Mouse (Mus musculus): Measurements from ENCODE around the gene Cacng7.

Cacng7 gene

GRCm38 (mm10) chr7:3302556-3303275 is 30.0 kb upstream of the Cacng7 start:
- no peak for DNase-seq (ENCODE audit: low read depth, low spot score)

DNA sequence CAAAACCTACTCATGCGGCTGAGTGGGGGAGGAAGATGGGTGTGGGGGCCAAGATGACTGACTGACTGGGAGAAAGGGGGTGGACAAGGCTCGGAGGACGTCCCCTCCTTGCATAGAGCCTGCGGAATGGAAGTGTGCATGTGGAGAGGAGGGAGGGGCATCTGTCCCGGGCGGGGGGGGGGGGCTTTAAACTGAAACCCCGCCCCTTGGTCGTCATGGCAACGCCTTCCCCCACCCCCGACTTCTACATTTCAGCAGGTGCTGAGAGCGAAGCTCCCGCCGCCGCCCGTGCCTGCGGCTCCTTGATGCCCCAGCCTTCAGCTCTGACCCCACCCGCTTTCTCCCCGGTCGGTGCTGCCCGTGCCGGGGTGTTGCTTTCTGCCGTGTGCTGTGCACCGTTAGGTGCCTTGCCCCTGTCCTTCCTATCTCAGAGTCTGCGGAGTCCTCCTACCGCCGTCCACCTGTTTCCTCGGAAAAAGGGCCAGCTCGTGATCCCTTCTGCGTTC is 29.4 kb upstream of the Cacng7 start:
- no peak for DNase-seq (ENCODE audit: low read depth, low spot score)

DNA sequence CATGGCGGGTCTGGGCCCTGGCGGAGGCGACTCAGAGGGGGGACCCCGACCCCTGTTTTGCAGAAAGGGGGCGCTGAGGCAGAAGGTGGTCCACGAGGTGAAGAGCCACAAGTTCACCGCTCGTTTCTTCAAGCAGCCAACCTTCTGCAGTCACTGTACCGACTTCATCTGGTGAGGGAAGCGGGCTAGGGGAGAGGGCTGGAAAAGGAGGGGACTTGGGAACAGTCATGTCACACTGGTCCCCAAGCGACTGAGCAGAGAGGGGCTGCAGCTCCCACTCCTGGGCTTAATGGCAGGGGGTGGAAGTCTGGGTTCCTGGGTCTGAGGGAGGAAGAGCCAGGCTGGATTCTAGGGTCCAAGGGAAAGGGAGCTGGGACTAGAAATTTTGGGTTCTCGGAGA is 29.0 kb upstream of the Cacng7 start:
- no peak for DNase-seq (ENCODE audit: low read depth, low spot score)

DNA sequence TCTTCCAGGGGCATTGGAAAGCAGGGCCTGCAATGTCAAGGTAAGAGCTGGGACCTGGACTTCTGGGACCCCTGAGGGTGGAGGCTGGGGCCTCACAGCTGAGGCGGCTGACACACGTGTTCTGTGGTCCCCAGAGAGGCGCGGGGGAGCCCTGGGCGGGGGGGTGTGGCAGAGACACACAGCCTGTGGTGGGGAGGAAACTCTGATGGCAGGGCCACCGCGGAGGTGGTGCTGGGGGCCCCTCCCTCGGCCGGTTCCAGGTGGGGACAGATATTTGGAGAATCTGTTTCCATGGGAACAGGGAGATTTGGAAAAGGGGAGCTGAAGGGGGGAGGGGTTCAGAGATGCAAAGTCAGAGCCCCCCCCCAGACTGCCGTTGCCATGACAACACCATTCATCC is 28.5 kb upstream of the Cacng7 start:
- no peak for DNase-seq (ENCODE audit: low read depth, low spot score)

GRCm38 (mm10) chr7:3306400-3306799 is 26.4 kb upstream of the Cacng7 start:
- DNase-seq (ENCODE audit: low read depth, low spot score) = no peak

- DNase-seq (ENCODE audit: low read depth, low spot score) = no peak
Observed at GRCm38 (mm10) chr7:3308646-3309045, 24.1 kb upstream of the Cacng7 start.

GRCm38 (mm10) chr7:3310233-3310632 is 22.5 kb upstream of the Cacng7 start:
- DNase-seq (ENCODE audit: low read depth, low spot score) = no peak

- DNase-seq (ENCODE audit: low read depth, low spot score) = no peak
Observed at GRCm38 (mm10) chr7:3313571-3313970, 19.2 kb upstream of the Cacng7 start.

DNA sequence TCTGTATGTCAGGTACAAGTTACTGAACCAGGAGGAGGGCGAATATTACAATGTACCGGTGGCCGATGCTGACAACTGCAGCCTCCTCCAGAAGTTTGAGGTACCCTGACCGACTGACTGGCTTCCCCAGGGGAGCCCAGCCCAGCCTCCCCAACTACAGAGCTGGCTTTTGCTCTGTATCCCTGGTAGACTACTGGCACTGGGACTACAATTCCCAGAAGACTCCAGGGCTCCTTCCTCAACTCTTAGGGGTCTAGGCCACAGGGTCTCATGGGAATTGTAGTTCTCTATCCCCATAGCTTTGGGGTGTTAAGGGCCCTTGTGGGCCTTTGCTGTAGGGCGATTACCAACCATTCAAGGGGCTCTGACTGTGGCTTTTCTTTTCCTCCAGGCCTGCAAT is 18.6 kb upstream of the Cacng7 start:
- no peak for DNase-seq (ENCODE audit: low read depth, low spot score)

- DNase-seq (ENCODE audit: low read depth, low spot score) = no peak
Observed at GRCm38 (mm10) chr7:3317704-3318103, 15.1 kb upstream of the Cacng7 start.

GRCm38 (mm10) chr7:3320856-3321255 is 11.9 kb upstream of the Cacng7 start:
- DNase-seq (ENCODE audit: low read depth, low spot score) = no peak

DNA sequence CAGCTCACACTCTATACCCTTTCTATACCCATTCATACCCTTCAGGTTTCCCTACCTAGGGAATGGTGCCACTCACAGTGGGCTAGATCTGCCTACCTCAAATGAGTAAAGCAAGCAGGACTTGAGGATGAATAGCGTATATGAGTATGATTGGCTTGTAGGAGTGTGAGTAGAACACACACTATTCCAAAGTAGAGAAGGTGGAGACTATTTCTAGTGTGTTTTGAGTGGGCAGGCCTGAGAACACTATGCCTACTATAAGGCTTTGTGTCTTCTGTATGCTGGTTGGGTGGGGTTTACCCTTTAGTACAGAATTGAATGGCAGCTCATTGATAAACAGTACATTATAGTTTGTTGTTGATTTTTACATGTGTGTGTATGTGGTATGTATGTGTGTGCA is 8.9 kb upstream of the Cacng7 start:
- DNase-seq (ENCODE audit: low read depth, low spot score) = no peak

DNA sequence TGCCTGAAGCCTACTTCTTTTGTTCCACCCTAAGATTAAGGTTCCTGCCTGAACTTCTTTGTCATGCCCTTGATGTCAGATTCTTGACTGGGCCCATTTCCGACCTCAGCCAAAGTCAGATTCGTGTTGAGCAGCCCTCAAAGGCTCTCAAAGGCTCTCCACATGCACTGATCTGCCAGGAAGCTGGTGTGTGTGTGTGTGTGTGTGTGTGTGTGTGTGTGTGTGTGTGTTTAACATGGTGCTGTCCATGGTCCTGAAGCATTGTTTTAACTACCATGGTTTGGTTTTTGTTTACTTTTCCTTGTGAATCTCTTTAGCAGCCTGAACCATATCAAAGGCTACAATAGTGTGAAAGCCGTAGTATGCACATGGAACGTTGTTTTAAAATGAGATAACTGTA is 4.8 kb upstream of the Cacng7 start:
- DNase-seq (ENCODE audit: low read depth, low spot score) = no peak

- DNase-seq (ENCODE audit: low read depth, low spot score) = no peak
Observed at GRCm38 (mm10) chr7:3329776-3330546, 2.8 kb upstream of the Cacng7 start.

- DNase-seq (ENCODE audit: low read depth, low spot score) = no peak
Observed at GRCm38 (mm10) chr7:3331171-3331570, 1.6 kb upstream of the Cacng7 start.

- no peak for DNase-seq (ENCODE audit: low read depth, low spot score)
Observed at GRCm38 (mm10) chr7:3331581-3332223, 1.1 kb upstream of the Cacng7 start.

GRCm38 (mm10) chr7:3332224-3332615 is 535 bp upstream of the Cacng7 start:
- no peak for DNase-seq (ENCODE audit: low read depth, low spot score)

- no peak for DNase-seq (ENCODE audit: low read depth, low spot score)
Observed at GRCm38 (mm10) chr7:3333542-3333941, 787 bp downstream of the Cacng7 start.

- no peak for DNase-seq (ENCODE audit: low read depth, low spot score)
Observed at GRCm38 (mm10) chr7:3336412-3336811, 3.7 kb downstream of the Cacng7 start.

DNA sequence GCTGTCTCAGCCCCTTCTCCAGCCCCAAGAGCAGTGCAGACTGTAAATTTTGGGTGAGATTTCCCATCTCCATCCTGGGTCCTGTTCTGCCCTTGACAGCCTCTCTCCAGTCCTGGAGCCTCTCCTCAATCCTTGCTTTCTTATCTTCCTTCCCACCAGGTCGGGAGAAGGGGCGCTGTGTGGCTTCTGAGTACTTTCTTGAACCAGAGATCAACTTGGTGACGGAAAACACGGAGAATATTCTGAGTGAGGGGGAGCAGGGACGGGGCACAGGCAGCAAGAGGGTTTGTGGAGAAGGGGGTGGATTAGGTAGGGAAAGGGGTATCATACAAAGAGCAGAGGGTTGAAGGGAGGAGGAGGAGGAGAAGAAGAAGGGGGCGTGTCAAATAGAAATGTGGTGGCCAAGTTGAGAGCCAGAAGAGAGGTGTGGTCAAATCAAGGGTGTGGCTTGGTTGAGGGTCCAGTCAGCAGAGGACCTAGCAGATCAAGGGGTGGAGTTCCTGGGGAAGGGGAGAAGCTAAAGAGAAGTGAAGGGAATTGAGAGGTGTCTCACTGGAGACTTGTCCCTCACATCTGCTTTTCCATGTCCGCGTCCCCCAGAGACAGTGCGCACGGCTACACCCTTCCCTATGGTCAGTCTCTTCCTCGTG is 5.7 kb downstream of the Cacng7 start:
- no peak for DNase-seq (ENCODE audit: low read depth, low spot score)

- no peak for DNase-seq (ENCODE audit: low read depth, low spot score)
Observed at GRCm38 (mm10) chr7:3339010-3339409, 6.3 kb downstream of the Cacng7 start.

- no peak for DNase-seq (ENCODE audit: low read depth, low spot score)
Observed at GRCm38 (mm10) chr7:3343861-3344260, 11.1 kb downstream of the Cacng7 start.
